Mouse (Mus musculus) bone marrow macrophage, adult 2 months (primary cell): ENCODE results near the gene Tpm3.

Source experiments
- CTCF ChIP-seq: IDR thresholded peaks from 2 replicates; pipeline ENCODE4 v1.5.1; 2012; ENCODE audit warnings: low read depth, mild to moderate bottlenecking, low read length, moderate library complexity
- POLR2A ChIP-seq: IDR thresholded peaks from 2 replicates; pipeline ENCODE4 v1.6.1; 2012; ENCODE audit warnings: mild to moderate bottlenecking, low read depth, low read length, borderline replicate concordance

DNA sequence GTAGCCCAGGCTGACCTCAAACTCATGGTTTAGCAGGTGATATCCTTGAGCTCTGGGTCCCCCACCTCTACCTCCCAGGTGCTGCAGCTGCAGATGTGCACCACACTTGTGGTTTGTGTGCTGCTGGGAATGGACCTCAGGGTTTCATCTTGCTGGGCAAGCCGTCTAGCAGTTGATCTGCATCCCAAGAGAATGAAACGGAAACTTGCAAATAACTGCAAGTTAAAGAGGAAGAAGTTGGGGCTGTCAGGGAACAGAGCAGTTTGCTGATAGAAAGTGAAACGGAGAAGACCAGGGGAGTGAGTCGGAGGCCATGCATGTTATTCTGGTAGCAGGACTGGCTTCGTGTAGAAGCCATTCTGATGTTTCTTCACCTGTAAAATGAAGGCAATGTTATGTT is 53.3 kb downstream of the Tpm3 start:
- no peak for TF ChIP-seq CTCF
- TF ChIP-seq POLR2A = no peak
